Mouse (Mus musculus) bone marrow macrophage, adult 2 months (primary cell): ENCODE results near the gene Herpud2.

ENCODE experiments used
- CTCF ChIP-seq: IDR thresholded peaks from 2 replicates; pipeline ENCODE4 v1.5.1; 2012; ENCODE audit warnings: low read depth, mild to moderate bottlenecking, low read length, moderate library complexity
- POLR2A ChIP-seq: IDR thresholded peaks from 2 replicates; pipeline ENCODE4 v1.6.1; 2012; ENCODE audit warnings: mild to moderate bottlenecking, low read depth, low read length, borderline replicate concordance

DNA sequence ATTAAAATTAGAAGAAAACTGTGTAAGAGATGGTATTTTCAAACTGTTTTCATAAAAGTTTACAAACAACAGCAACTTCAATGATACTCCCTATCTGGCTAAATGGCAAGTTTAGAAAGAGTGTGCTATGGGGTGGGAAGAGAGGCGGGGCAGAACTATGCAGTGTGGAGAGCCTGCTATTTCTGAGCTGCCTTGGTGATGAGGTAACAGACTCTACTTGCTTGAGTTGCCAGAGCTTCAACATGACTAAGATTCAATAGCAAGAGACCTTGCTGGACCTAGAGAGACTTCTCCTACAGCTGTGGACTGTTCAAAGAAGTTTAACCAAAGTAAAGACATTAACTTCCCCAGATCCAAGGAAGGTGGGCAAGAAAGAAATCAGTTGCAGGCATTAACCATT, 24.9 kb upstream of the Herpud2 start:
- TF ChIP-seq CTCF (no peak), POLR2A (no peak)
